Mouse (Mus musculus): ENCODE measurements around the gene Atrx. TPM values are rescaled to one million over a fixed set of nuclear protein-coding genes. Genes with fewer than 3 reads are reported as not detected.
"Not testable (repeated sequence)": the region's sequence is repeated elsewhere in the genome, so short reads cannot be mapped to it uniquely, and the experiment has no call there.

Atrx gene
- polyA plus RNA-seq, 1 experiment from 2014 or later, result 99.3 TPM

DNA sequence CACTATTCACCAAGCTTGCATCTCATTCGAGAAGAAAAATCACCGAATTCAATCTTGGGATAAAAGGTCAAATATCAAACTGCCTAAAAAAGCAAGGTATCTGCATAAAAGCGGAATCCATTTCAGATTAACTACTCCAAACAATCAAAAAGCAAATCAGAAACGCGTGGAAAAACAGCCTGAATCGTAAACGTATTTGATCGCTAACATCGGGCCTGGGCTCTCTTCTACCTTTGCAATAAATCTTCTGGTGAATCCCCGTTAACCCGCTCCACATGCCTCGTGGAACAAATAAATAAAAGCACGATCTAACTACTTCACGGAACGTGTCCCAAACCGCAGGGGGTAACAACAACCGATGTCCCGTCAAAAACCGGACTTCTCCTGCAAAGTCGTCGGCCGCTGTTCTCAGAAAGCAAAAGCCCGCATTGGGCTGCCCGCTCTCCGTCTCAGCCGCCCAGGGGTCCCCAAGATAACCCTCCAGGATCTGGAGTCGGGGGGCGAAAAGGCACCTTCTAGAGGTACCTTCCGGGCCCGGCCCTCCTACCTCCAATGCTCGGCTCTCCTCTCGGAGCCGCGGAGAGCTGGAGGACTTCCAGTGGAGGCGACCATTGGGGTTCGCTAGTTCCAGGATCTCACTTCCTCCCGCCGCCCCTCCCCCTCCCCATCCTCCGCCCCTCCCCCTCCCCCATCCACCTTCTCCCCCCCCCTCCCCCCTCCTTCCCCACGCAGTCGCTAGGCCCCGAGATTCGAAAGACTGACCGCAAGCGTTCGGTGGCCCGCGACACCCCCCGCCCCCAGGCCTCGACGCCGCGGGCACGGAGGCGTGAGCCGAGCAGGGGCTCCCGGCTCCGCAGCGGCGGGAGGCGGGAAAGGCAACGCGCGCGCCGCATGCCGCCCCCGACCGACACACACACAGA lies 1.0 kb downstream of the Atrx start:
- DNase-seq (ENCODE audit: low spot score), result peak; percentile 48
- WGBS, result 16% methylated on average over 38 of the region's 69 CpGs
- H3K4me2 ChIP-seq, result peak overlapping the region; percentile 72
- ATAC-seq (replicated peaks; ENCODE audit: low FRiP score), result peak; percentile 50
- peak overlapping the region; percentile 73 for H3K4me3 ChIP-seq (ENCODE audit: low read depth, low read length)
- H3K36me3 ChIP-seq (ENCODE audit: control insufficient read depth, insufficient read depth, low read length), result no peaks in the 10 kb centered on the region
- no peaks in the 10 kb centered on the region for H3K9me3 ChIP-seq (ENCODE audit: control insufficient read depth, low read length)
- peak overlapping the region; percentile 85; the same call in 1 of the 2 replicates for H3K27ac ChIP-seq (ENCODE audit: low read depth, low read length)
- no peaks in the 10 kb centered on the region for H3K27me3 ChIP-seq (replicated peaks; ENCODE audit: control insufficient read depth, insufficient read depth, low read length)
- H3K4me1 ChIP-seq (replicated peaks; ENCODE audit: control insufficient read depth, insufficient read depth, low read length), result peaks cover 5% of the 10 kb centered on the region; the same call in 1 of the 2 replicates
- H3K9ac ChIP-seq (ENCODE audit: low read depth, low read length), result peak overlapping the region; percentile 87

DNA sequence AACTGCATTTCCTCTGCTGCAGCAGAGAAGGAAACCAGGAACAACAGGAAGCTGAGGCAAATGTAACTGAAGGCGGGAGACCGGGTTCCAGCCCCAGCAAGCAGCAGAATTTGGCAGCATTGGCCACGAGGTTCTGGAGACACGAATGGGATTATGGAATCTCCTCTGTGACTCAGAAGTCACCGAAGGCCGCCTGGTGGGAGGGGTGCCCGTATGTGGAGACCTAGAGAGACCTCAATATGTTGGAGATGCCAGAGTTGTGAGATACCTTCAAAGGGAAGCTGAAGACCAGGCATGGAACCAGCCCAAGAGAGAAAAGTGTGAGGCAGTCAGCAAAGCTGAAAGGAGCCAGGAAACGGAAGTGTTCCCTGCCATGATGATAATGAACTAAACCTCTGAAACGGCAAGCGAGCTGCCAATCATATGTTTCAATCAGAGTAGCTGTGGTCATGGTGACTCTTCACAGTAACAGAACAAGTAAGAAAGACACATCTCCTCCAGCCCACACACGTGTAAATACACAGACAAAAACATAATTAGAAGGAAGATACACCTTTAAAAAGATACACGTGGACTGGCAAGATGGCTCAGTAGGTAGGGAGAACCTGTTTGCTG lies 3.0 kb downstream of the Atrx start:
- H3K4me1 ChIP-seq (replicated peaks; ENCODE audit: control insufficient read depth, insufficient read depth, low read length), result peaks cover 5% of the 10 kb centered on the region; the same call in 1 of the 2 replicates
- H3K4me2 ChIP-seq, result peak overlapping the region; percentile 72
- ATAC-seq (replicated peaks; ENCODE audit: low FRiP score) (no peak), DNase-seq (ENCODE audit: low spot score) (no peak)
- H3K4me3 ChIP-seq (ENCODE audit: low read depth, low read length), result peak overlapping the region; percentile 10; the same call in 1 of the 2 replicates
- H3K9me3 ChIP-seq (ENCODE audit: control insufficient read depth, low read length), result no peaks in the 10 kb centered on the region
- H3K9ac ChIP-seq (ENCODE audit: low read depth, low read length), result no peak overlapping the region
- no peak overlapping the region for H3K27ac ChIP-seq (ENCODE audit: low read depth, low read length)
- H3K36me3 ChIP-seq (ENCODE audit: control insufficient read depth, insufficient read depth, low read length), result no peaks in the 10 kb centered on the region
- WGBS, result 52% methylated on average over 12 of the region's 12 CpGs
- H3K27me3 ChIP-seq (replicated peaks; ENCODE audit: control insufficient read depth, insufficient read depth, low read length), result no peaks in the 10 kb centered on the region

DNA sequence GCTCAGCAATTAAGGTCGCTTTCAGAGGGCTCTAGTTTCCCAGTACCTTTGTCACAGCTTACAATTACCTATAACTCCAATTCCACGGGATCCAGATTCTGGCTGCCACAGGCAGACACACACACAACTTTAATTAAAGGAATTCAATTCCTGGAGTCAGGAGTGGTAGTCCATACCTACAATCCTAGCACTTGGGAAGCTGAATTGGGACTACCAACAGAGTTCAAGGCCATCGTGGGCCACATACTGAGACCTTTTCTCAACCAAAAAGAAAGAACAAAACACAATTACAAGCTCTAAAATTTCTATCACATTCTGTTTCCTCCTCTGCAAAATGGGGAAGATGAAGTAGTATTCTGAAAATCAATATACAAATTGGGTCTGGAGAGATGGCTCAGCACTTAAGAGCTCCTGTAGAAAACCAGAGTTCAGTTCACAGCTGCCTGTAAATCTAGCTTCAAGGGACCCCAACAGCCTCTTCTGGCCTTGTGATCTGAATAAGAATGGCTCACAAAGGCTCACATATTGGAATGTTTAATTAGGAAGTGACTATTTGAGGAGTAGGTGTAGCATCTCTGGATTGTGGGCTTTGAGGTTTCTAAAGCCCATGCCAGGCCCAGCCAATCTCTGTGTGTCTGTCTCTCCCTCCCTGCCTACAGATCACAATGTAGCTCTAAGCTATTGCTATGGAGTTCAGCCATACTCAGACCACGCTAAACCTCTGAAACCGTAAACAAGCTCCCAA lies 4.7 kb downstream of the Atrx start:
- no peak for ATAC-seq (replicated peaks; ENCODE audit: low FRiP score)
- Histone ChIP-seq H3K27me3 (replicated peaks; ENCODE audit: control insufficient read depth, insufficient read depth, low read length) (no peaks in the 10 kb centered on the region), H3K4me2 (no peak overlapping the region), H3K27ac (ENCODE audit: low read depth, low read length) (no peak overlapping the region), H3K9me3 (ENCODE audit: control insufficient read depth, low read length) (no peaks in the 10 kb centered on the region), H3K4me3 (ENCODE audit: low read depth, low read length) (no peak overlapping the region), H3K9ac (ENCODE audit: low read depth, low read length) (no peak overlapping the region), H3K4me1 (replicated peaks; ENCODE audit: control insufficient read depth, insufficient read depth, low read length) (peaks cover 5% of the 10 kb centered on the region; the same call in 1 of the 2 replicates), H3K36me3 (ENCODE audit: control insufficient read depth, insufficient read depth, low read length) (no peaks in the 10 kb centered on the region)
- 86% methylated on average over 5 of the region's 5 CpGs for WGBS
- DNase-seq (ENCODE audit: low spot score), result no peak

DNA sequence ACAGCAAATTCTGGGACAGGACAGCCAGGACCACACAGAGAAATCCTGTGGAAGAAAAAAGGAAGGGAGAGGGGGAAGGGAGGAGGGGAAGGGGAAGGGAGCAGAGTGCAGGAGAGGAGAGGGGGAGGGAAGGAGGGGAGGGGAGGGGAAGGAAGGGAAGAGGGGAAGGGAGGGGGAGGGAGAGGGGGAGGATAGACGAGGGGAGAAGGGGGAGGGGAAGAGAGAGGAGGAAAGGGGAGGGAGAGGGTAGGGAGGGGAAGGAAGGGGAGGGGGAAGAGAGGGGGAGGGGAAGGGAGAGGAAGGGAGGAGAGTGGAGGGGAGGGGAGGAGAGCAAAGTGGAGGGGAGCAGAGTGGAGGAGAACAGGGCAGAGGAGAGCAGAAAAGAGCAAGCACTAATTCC lies 5.3 kb downstream of the Atrx start:
- Histone ChIP-seq H3K4me1 (replicated peaks; ENCODE audit: control insufficient read depth, insufficient read depth, low read length) (peaks cover 5% of the 10 kb centered on the region; the same call in 1 of the 2 replicates), H3K4me3 (ENCODE audit: low read depth, low read length) (no peak overlapping the region), H3K9me3 (ENCODE audit: control insufficient read depth, low read length) (no peaks in the 10 kb centered on the region), H3K36me3 (ENCODE audit: control insufficient read depth, insufficient read depth, low read length) (no peaks in the 10 kb centered on the region), H3K4me2 (no peak overlapping the region), H3K27ac (ENCODE audit: low read depth, low read length) (no peak overlapping the region), H3K9ac (ENCODE audit: low read depth, low read length) (no peak overlapping the region), H3K27me3 (replicated peaks; ENCODE audit: control insufficient read depth, insufficient read depth, low read length) (no peaks in the 10 kb centered on the region)
- WGBS, result 40% methylated on average over 1 of the region's 1 CpGs
- DNase-seq (ENCODE audit: low spot score) (no peak), ATAC-seq (replicated peaks; ENCODE audit: low FRiP score) (no peak)

DNA sequence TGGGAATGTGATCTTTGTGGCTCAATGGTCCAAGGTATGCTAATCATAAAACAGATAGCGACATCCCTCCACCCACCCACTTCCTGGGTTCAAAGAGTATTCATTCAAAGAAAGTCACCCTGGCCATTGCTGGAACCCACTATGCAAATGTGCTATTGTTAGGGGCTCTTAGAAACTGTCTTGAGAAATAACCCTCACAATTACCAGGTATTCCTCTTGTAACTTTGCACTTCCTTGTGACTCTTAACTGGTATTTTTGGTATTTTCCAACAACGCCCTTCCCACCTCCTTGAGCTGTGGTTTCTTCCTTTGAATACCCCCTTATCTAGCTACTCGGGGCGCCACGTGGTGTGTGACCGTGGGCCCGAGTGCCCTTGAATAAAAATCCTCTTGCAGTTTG lies 6.2 kb downstream of the Atrx start:
- not testable (repeated sequence) for H3K4me3 ChIP-seq (ENCODE audit: low read depth, low read length); H3K27me3 ChIP-seq (replicated peaks; ENCODE audit: control insufficient read depth, insufficient read depth, low read length); ATAC-seq (replicated peaks; ENCODE audit: low FRiP score); H3K9me3 ChIP-seq (ENCODE audit: control insufficient read depth, low read length); H3K4me1 ChIP-seq (replicated peaks; ENCODE audit: control insufficient read depth, insufficient read depth, low read length); H3K4me2 ChIP-seq; H3K27ac ChIP-seq (ENCODE audit: low read depth, low read length); H3K9ac ChIP-seq (ENCODE audit: low read depth, low read length); H3K36me3 ChIP-seq (ENCODE audit: control insufficient read depth, insufficient read depth, low read length); DNase-seq (ENCODE audit: low spot score)
- 86% methylated on average over 7 of the region's 7 CpGs for WGBS

DNA sequence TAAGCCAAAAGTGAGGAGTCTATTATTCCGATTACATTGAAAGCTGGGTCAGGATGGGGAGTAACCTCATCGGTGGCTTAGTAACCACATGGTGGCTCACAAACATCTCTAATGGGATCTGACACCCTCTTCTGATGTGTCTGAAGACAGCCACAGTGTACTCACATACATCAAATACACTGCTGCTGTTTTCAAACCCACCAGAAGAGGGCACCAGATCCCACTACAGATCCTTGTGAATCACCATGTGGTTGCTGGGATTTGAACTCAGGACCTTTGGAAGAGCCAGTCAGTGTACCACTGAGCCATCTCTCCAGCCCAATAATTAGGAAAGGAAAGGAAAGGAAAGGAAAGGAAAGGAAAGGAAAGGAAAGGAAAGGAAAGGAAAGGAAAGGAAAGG lies 7.8 kb downstream of the Atrx start:
- Histone ChIP-seq H3K4me1 (replicated peaks; ENCODE audit: control insufficient read depth, insufficient read depth, low read length) (no peaks in the 10 kb centered on the region), H3K27me3 (replicated peaks; ENCODE audit: control insufficient read depth, insufficient read depth, low read length) (no peaks in the 10 kb centered on the region), H3K4me3 (ENCODE audit: low read depth, low read length) (no peak overlapping the region), H3K9me3 (ENCODE audit: control insufficient read depth, low read length) (no peaks in the 10 kb centered on the region), H3K9ac (ENCODE audit: low read depth, low read length) (no peak overlapping the region), H3K27ac (ENCODE audit: low read depth, low read length) (no peak overlapping the region), H3K36me3 (ENCODE audit: control insufficient read depth, insufficient read depth, low read length) (no peaks in the 10 kb centered on the region), H3K4me2 (no peak overlapping the region)
- no peak for DNase-seq (ENCODE audit: low spot score)
- WGBS, result 79% methylated on average over 2 of the region's 2 CpGs
- ATAC-seq (replicated peaks; ENCODE audit: low FRiP score), result no peak

DNA sequence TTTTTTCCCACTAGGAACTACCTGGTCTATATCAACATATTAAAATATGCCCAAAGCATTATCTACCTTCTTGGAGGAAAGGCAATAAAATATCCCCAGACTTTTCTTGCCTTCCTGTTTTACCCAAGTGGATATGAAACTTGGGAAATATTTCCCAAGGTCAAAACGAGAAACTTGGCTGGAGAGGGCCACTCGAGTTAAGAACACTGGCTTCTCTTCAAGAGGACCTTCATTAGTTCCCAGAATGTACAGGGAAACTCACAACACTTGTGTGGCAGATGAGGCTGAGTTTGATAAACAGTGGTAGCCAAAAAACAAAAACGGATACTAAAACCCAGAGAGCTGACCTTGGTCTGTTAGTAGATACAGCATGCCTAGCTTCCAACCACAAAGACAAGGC lies 17.5 kb downstream of the Atrx start:
- H3K27me3 ChIP-seq (replicated peaks; ENCODE audit: control insufficient read depth, insufficient read depth, low read length), result no peaks in the 10 kb centered on the region
- DNase-seq (ENCODE audit: low spot score) (no peak), ATAC-seq (replicated peaks; ENCODE audit: low FRiP score) (no peak)
- 58% methylated on average over 3 of the region's 3 CpGs for WGBS
- no peaks in the 10 kb centered on the region for H3K36me3 ChIP-seq (ENCODE audit: control insufficient read depth, insufficient read depth, low read length)
- no peak overlapping the region for H3K4me3 ChIP-seq (ENCODE audit: low read depth, low read length)
- no peaks in the 10 kb centered on the region for H3K4me1 ChIP-seq (replicated peaks; ENCODE audit: control insufficient read depth, insufficient read depth, low read length)
- no peak overlapping the region for H3K27ac ChIP-seq (ENCODE audit: low read depth, low read length)
- no peak overlapping the region for H3K9ac ChIP-seq (ENCODE audit: low read depth, low read length)
- no peak overlapping the region for H3K4me2 ChIP-seq
- H3K9me3 ChIP-seq (ENCODE audit: control insufficient read depth, low read length), result no peaks in the 10 kb centered on the region

DNA sequence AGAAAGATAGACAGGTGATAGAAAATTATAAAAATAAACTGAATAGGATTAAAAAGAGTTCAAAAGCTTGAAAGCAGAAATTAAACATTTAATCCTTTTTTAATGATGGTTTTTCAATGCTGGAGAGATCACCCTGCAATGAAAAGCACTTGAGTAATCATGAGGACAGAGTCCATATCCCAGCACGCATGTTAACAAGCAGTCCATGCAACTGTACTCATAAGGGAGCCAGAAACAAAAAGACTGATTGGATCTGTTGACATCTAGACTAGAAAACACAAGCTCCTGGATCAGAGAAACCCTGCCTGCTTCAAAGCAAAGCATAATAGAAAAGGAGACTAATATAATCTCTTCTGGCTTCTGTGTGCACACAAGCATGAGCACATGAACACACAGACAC lies 27.6 kb downstream of the Atrx start:
- Histone ChIP-seq H3K27me3 (replicated peaks; ENCODE audit: control insufficient read depth, insufficient read depth, low read length) (no peaks in the 10 kb centered on the region), H3K36me3 (ENCODE audit: control insufficient read depth, insufficient read depth, low read length) (no peaks in the 10 kb centered on the region), H3K4me3 (ENCODE audit: low read depth, low read length) (no peak overlapping the region), H3K27ac (ENCODE audit: low read depth, low read length) (no peak overlapping the region), H3K4me2 (no peak overlapping the region), H3K9ac (ENCODE audit: low read depth, low read length) (no peak overlapping the region), H3K9me3 (ENCODE audit: control insufficient read depth, low read length) (no peaks in the 10 kb centered on the region), H3K4me1 (replicated peaks; ENCODE audit: control insufficient read depth, insufficient read depth, low read length) (no peaks in the 10 kb centered on the region)
- no peak for DNase-seq (ENCODE audit: low spot score)
- 100% methylated on average over 1 of the region's 1 CpGs for whole genome bisulfite sequencing
- ATAC-seq (replicated peaks; ENCODE audit: low FRiP score), result no peak
